Mouse (Mus musculus) kidney, embryonic 15.5 days (tissue): ENCODE results near the gene Cnot4. TPM values are rescaled to one million over a fixed set of nuclear protein-coding genes. Genes with fewer than 3 reads are reported as not detected.

Experiments used
- ATAC-seq: fragments of 200-750 bp; cut with Nextera tagmentation; replicated peaks from 2 replicates; pipeline ENCODE4 v1.8.0; 2017; ENCODE audit warnings: moderate TSS enrichment; ENCODE audit not compliant: low FRiP score
- H3K27ac ChIP-seq: fragments of 300-500 bp; sonication (generic); 2 replicates; pipeline ENCODE4 v1.5.1; 2015; ENCODE audit warnings: mild to moderate bottlenecking, inconsistent platforms
- H3K27me3 ChIP-seq: fragments of 300-500 bp; sonication (generic); 2 replicates; pipeline ENCODE4 v1.6.1; 2015; ENCODE audit warnings: inconsistent platforms
- H3K36me3 ChIP-seq: fragments of 300-500 bp; sonication (generic); 2 replicates; pipeline ENCODE4 v1.6.1; 2015; ENCODE audit warnings: inconsistent platforms
- H3K4me1 ChIP-seq: fragments of 300-500 bp; sonication (generic); 2 replicates; pipeline ENCODE4 v1.6.1; 2015; ENCODE audit warnings: inconsistent platforms
- H3K4me2 ChIP-seq: fragments of 300-500 bp; sonication (generic); 2 replicates; pipeline ENCODE4 v1.6.1; 2015; ENCODE audit warnings: moderate library complexity, mild to moderate bottlenecking, inconsistent platforms
- H3K4me3 ChIP-seq: fragments of 300-500 bp; sonication (generic); replicated peaks from 2 replicates; pipeline ENCODE4 v1.5.1; 2015; ENCODE audit warnings: mild to moderate bottlenecking, inconsistent platforms
- H3K9ac ChIP-seq: fragments of 300-500 bp; sonication (generic); 2 replicates; pipeline ENCODE4 v1.6.1; 2015; ENCODE audit warnings: mild to moderate bottlenecking, inconsistent platforms
- H3K9me3 ChIP-seq: fragments of 300-500 bp; sonication (generic); replicated peaks from 2 replicates; pipeline ENCODE4 v1.6.1; 2016; ENCODE audit warnings: inconsistent platforms
- WGBS: fragments of 180-500 bp; shearing (Covaris S2); methylation state at CpG from one replicate; pipeline ENCODE4 v1.1.7; 2015; ENCODE audit warnings: mixed read lengths; 5-methylcytosine and 5-hydroxymethylcytosine counted together
- polyA plus RNA-seq: library from polyadenylated mRNA; unstranded; fragments of >200 nt; fragmentation: Nextera tagmentation; extraction: Ambion mirVana; gene quantifications from 2 replicates; pipeline ENCODE4 v1.2.1, GENCODE M21; 2015

The Cnot4 gene
- polyA plus RNA-seq, 1 experiment from 2014 or later: 26.1 TPM

GRCm38 (mm10) chr6:35134844-35135243, 1.3 kb upstream of the Cnot4 start:
- Histone ChIP-seq H3K4me2 (peak overlapping the region; percentile 92), H3K9ac (peak overlapping the region; percentile 51), H3K4me3 (peak overlapping the region; percentile 72), H3K27me3 (no peaks in the 10 kb centered on the region), H3K4me1 (peaks cover 25% of the 10 kb centered on the region), H3K36me3 (no peaks in the 10 kb centered on the region), H3K9me3 (no peaks in the 10 kb centered on the region), H3K27ac (no peak overlapping the region)
- 58% methylated on average over 2 of the region's 2 CpGs for WGBS
- ATAC-seq: no peak

GRCm38 (mm10) chr6:35133246-35133578, 312 bp downstream of the Cnot4 start:
- peak overlapping the region; percentile 93 for H3K4me2 ChIP-seq
- H3K9ac ChIP-seq: peak overlapping the region; percentile 81
- H3K36me3 ChIP-seq: no peaks in the 10 kb centered on the region
- H3K9me3 ChIP-seq: no peaks in the 10 kb centered on the region
- H3K27ac ChIP-seq: peak overlapping the region; percentile 91
- peak; percentile 93 for ATAC-seq
- H3K4me3 ChIP-seq: peak overlapping the region; percentile 72
- H3K27me3 ChIP-seq: no peaks in the 10 kb centered on the region
- WGBS: under 1% methylated on average over 22 of the region's 25 CpGs
- H3K4me1 ChIP-seq: peaks cover 25% of the 10 kb centered on the region

DNA sequence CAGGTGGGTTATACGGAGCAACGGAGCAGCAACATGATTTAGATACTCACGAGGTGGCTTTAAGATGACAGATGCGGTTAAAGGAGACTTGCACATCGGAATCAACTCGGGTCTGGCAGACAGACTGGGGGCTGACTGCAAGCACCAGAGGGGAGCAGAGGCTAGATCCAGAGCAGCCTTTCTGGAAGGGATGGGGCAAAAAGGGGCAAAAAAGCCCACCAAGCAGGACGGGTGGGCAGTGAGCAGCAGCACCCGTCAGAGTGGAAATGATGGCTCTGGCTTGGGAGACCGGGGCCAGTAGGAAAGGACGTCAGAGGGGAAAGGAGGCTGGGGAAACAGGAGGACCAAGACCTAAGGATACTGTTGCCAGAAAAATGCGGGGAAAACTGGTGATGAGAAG, 718 bp downstream of the Cnot4 start:
- peak; percentile 23 for ATAC-seq
- Histone ChIP-seq H3K4me2 (peak overlapping the region; percentile 93), H3K27me3 (no peaks in the 10 kb centered on the region), H3K27ac (peak overlapping the region; percentile 91), H3K9ac (peak overlapping the region; percentile 81), H3K9me3 (no peaks in the 10 kb centered on the region), H3K4me3 (peak overlapping the region; percentile 72), H3K4me1 (peaks cover 25% of the 10 kb centered on the region), H3K36me3 (no peaks in the 10 kb centered on the region)
- WGBS: under 1% methylated on average over 11 of the region's 11 CpGs

DNA sequence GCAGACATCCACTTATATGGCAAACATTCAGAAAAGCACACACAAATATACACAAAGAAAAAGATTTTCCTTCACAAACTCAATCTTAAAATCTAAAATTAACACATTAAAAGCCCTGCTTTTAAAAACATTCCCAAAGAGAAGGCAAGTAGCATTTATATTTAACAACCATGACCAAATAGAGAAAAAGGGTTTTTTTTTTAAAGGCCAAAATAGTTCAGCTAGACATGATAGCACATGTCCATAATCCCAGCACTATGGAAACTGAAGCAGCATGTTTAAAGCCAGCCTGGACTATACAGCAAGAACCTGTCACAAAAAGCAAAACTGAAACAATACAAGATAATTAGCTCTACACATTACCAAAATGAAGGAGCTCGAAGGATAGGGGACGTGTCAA, 11.0 kb downstream of the Cnot4 start:
- Histone ChIP-seq H3K9me3 (no peaks in the 10 kb centered on the region), H3K27me3 (no peaks in the 10 kb centered on the region), H3K4me2 (no peak overlapping the region), H3K27ac (no peak overlapping the region), H3K4me1 (no peaks in the 10 kb centered on the region), H3K36me3 (peaks cover 8% of the 10 kb centered on the region; the same call in 1 of the 2 replicates), H3K9ac (no peak overlapping the region), H3K4me3 (no peak overlapping the region)
- no peak for ATAC-seq
- WGBS: 94% methylated on average over 2 of the region's 2 CpGs

DNA sequence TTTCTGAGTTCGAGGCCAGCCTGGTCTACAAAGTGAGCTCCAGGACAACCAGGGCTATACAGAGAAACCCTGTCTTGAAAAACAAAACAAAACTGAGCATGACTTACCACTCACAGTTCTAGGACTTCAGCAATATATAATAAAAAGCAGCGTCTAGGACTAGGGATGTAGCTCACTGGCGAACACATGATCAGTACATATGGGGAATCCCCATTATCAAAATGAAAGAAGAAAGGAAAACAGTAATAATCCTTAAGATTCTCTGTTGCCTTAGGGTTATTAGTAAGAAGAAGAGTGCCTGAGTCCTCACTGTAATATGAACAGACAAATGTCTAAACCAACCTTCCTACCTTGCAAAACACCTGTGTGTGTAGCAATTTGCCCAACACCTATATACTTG, 11.6 kb downstream of the Cnot4 start:
- Histone ChIP-seq H3K27me3 (no peaks in the 10 kb centered on the region), H3K4me3 (no peak overlapping the region), H3K4me1 (no peaks in the 10 kb centered on the region), H3K9me3 (no peaks in the 10 kb centered on the region), H3K27ac (no peak overlapping the region), H3K4me2 (no peak overlapping the region), H3K9ac (no peak overlapping the region), H3K36me3 (peaks cover 8% of the 10 kb centered on the region; the same call in 1 of the 2 replicates)
- no peak for ATAC-seq
- WGBS: 93% methylated on average over 3 of the region's 3 CpGs

DNA sequence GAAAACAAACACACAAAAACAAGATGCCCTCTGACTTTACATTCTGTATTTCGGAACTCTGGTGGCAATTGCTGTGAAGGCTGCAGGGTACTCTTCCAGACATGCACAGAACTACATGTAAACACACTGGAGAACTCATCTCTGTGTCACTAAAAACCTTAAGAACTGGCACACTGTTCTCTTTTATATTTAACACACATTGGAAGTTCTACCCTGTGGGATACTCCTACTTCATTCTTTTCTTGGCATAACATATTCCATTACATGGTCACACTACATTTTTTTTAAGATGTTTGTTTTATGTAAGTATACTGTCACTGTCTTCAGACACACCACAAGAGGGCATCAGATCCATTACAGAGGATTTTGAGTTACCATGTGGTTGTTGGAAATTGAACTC, 31.1 kb downstream of the Cnot4 start:
- Histone ChIP-seq H3K9ac (no peak overlapping the region), H3K27me3 (no peaks in the 10 kb centered on the region), H3K4me3 (no peak overlapping the region), H3K27ac (no peak overlapping the region), H3K4me2 (no peak overlapping the region), H3K36me3 (peaks cover 10% of the 10 kb centered on the region), H3K9me3 (no peaks in the 10 kb centered on the region), H3K4me1 (no peaks in the 10 kb centered on the region)
- 90% methylated on average over 1 of the region's 1 CpGs for WGBS
- ATAC-seq: no peak

GRCm38 (mm10) chr6:35084927-35085326, 48.6 kb downstream of the Cnot4 start:
- Histone ChIP-seq H3K4me2 (no peak overlapping the region), H3K36me3 (peaks cover 12% of the 10 kb centered on the region), H3K27ac (no peak overlapping the region), H3K4me1 (no peaks in the 10 kb centered on the region), H3K4me3 (no peak overlapping the region), H3K9ac (no peak overlapping the region), H3K9me3 (no peaks in the 10 kb centered on the region), H3K27me3 (no peaks in the 10 kb centered on the region)
- no peak for ATAC-seq
- 92% methylated on average over 3 of the region's 3 CpGs for WGBS

- WGBS: 97% methylated on average over 9 of the region's 9 CpGs
- Histone ChIP-seq H3K9me3 (no peaks in the 10 kb centered on the region), H3K4me3 (no peak overlapping the region), H3K27me3 (no peaks in the 10 kb centered on the region), H3K9ac (no peak overlapping the region), H3K4me2 (no peak overlapping the region), H3K27ac (no peak overlapping the region), H3K4me1 (no peaks in the 10 kb centered on the region), H3K36me3 (peaks cover 45% of the 10 kb centered on the region)
- ATAC-seq: no peak
These were observed 58.4 kb downstream of the Cnot4 start for GRCm38 (mm10) chr6:35075148-35075547.

- ATAC-seq: no peak
- Histone ChIP-seq H3K4me2 (no peak overlapping the region), H3K9me3 (no peaks in the 10 kb centered on the region), H3K27ac (no peak overlapping the region), H3K4me1 (no peaks in the 10 kb centered on the region), H3K4me3 (no peak overlapping the region), H3K36me3 (peaks cover 38% of the 10 kb centered on the region), H3K27me3 (no peaks in the 10 kb centered on the region), H3K9ac (no peak overlapping the region)
- WGBS: 85% methylated on average over 3 of the region's 3 CpGs
These were observed 62.3 kb downstream of the Cnot4 start for GRCm38 (mm10) chr6:35071261-35071660.

DNA sequence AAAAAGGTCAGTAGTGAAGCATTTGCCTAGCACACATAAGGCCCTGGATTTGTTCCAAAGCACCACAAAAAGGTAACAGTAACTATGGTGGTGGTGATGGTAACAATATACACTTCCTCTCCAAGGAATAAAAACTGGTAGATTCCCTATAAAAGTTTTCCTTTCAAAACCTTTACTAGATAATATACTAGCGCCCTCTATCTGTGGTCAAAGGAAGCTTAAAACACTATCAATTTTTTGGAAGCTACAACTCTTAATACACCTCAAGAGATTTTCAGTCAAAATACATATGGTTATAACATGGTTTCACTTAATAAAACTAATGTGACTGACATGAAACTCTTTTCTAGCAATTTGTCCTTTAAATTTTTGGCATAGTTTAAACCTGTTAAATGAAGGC, 71.1 kb downstream of the Cnot4 start:
- ATAC-seq: no peak
- H3K4me1 ChIP-seq: no peaks in the 10 kb centered on the region
- H3K9me3 ChIP-seq: no peaks in the 10 kb centered on the region
- H3K27me3 ChIP-seq: no peaks in the 10 kb centered on the region
- 39% methylated on average over 1 of the region's 1 CpGs for WGBS
- no peak overlapping the region for H3K9ac ChIP-seq
- H3K27ac ChIP-seq: no peak overlapping the region
- peaks cover 34% of the 10 kb centered on the region for H3K36me3 ChIP-seq
- H3K4me3 ChIP-seq: no peak overlapping the region
- H3K4me2 ChIP-seq: no peak overlapping the region

- Histone ChIP-seq H3K4me1 (no peaks in the 10 kb centered on the region), H3K27ac (no peak overlapping the region), H3K36me3 (peaks cover 6% of the 10 kb centered on the region; the same call in 1 of the 2 replicates), H3K9me3 (no peaks in the 10 kb centered on the region), H3K9ac (no peak overlapping the region), H3K27me3 (no peaks in the 10 kb centered on the region), H3K4me2 (no peak overlapping the region), H3K4me3 (no peak overlapping the region)
- no peak for ATAC-seq
- 85% methylated on average over 1 of the region's 1 CpGs for WGBS
These were observed 90.4 kb downstream of the Cnot4 start for GRCm38 (mm10) chr6:35043127-35043526.

DNA sequence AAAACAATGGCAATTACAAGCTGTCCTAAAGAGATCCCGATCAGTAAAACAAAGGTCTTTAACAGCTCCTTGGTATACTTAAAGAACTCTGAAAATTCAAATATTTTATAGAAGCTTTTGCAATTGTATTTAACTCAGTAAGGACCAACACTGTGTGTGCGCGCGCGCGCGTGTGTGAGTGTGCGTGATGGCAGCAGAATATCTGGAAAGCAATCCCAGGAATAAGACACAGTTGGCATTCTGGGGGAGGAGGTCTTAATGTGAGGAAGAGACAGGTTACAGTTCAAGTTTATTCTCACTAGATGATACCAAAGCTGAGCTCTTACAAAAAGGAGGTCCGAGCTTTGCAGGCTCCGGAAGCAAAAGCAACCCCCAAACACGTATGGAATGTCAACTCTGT, 100.2 kb downstream of the Cnot4 start:
- no peak for ATAC-seq
- H3K4me1 ChIP-seq: no peaks in the 10 kb centered on the region
- H3K4me3 ChIP-seq: no peak overlapping the region
- no peak overlapping the region for H3K9ac ChIP-seq
- H3K36me3 ChIP-seq: peaks cover 8% of the 10 kb centered on the region
- H3K27ac ChIP-seq: no peak overlapping the region
- 93% methylated on average over 11 of the region's 11 CpGs for WGBS
- H3K9me3 ChIP-seq: no peaks in the 10 kb centered on the region
- H3K4me2 ChIP-seq: no peak overlapping the region
- no peaks in the 10 kb centered on the region for H3K27me3 ChIP-seq

DNA sequence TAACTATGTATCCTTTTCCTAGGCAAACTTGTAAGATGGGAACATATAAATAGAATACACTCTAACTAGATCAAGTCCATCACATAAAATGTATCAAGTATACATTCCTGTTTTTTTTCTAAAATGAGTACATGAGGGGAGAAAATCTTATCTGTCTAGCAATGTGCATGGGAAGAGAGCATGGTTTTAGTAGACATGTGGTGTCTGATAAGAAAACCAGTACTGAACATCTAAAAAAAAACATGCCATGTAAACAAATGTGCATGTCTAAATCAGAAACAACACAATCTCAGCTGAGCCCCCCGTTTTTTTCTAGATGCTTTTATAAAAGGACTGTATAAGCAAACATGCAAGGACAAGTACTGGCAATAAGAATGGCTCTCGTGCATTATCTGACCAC, 100.8 kb downstream of the Cnot4 start:
- Histone ChIP-seq H3K36me3 (peaks cover 8% of the 10 kb centered on the region), H3K27me3 (no peaks in the 10 kb centered on the region), H3K4me3 (no peak overlapping the region), H3K4me2 (no peak overlapping the region), H3K9ac (no peak overlapping the region), H3K9me3 (no peaks in the 10 kb centered on the region), H3K4me1 (no peaks in the 10 kb centered on the region), H3K27ac (no peak overlapping the region)
- WGBS: 75% methylated on average over 2 of the region's 2 CpGs
- ATAC-seq: no peak
